Mouse (Mus musculus): ENCODE data around the gene Hint2.

Gene Hint2

GRCm38 (mm10) chr4:43656339-43657109, at the start of gene Hint2:
Gene Hint2, minus strand, starts transcription at chr4:43656466.
- DNase-seq (ENCODE audit: low spot score), result peak; percentile 98

- DNase-seq (ENCODE audit: low spot score), result no peak
Measured at GRCm38 (mm10) chr4:43705991-43706390, 49.7 kb upstream of the Hint2 start.

GRCm38 (mm10) chr4:43703851-43704250, 47.6 kb upstream of the Hint2 start:
- DNase-seq (ENCODE audit: low spot score), result no peak

- no peak for DNase-seq (ENCODE audit: low spot score)
Measured at GRCm38 (mm10) chr4:43703439-43703838, 47.2 kb upstream of the Hint2 start.

- DNase-seq (ENCODE audit: low spot score), result no peak
Measured at GRCm38 (mm10) chr4:43700707-43701106, 44.4 kb upstream of the Hint2 start, which contains the start of gene Olfr70. Gene Olfr70, minus strand, starts transcription at chr4:43700807.

GRCm38 (mm10) chr4:43696561-43696960, 40.3 kb upstream of the Hint2 start:
- no peak for DNase-seq (ENCODE audit: low spot score)

- DNase-seq (ENCODE audit: low spot score), result no peak
Measured at GRCm38 (mm10) chr4:43695249-43695671, 39.0 kb upstream of the Hint2 start.

GRCm38 (mm10) chr4:43694439-43695248, 38.4 kb upstream of the Hint2 start:
- no peak for DNase-seq (ENCODE audit: low spot score)

GRCm38 (mm10) chr4:43693806-43694241, 37.6 kb upstream of the Hint2 start:
- DNase-seq (ENCODE audit: low spot score), result no peak

- DNase-seq (ENCODE audit: low spot score), result no peak
Measured at GRCm38 (mm10) chr4:43691026-43691425, 34.8 kb upstream of the Hint2 start.

- DNase-seq (ENCODE audit: low spot score), result no peak
Measured at GRCm38 (mm10) chr4:43690021-43690420, 33.8 kb upstream of the Hint2 start.

GRCm38 (mm10) chr4:43679416-43680043, 23.3 kb upstream of the Hint2 start:
- no peak for DNase-seq (ENCODE audit: low spot score)

GRCm38 (mm10) chr4:43678541-43678940, 22.3 kb upstream of the Hint2 start:
- DNase-seq (ENCODE audit: low spot score), result no peak

GRCm38 (mm10) chr4:43675608-43676007, 19.3 kb upstream of the Hint2 start:
- no peak for DNase-seq (ENCODE audit: low spot score)

GRCm38 (mm10) chr4:43674974-43675373, 18.7 kb upstream of the Hint2 start:
- no peak for DNase-seq (ENCODE audit: low spot score)

- no peak for DNase-seq (ENCODE audit: low spot score)
Measured at GRCm38 (mm10) chr4:43673703-43674102, 17.4 kb upstream of the Hint2 start.

- DNase-seq (ENCODE audit: low spot score), result peak; percentile 99
Measured at GRCm38 (mm10) chr4:43672070-43672469, 15.8 kb upstream of the Hint2 start.

- DNase-seq (ENCODE audit: low spot score), result no peak
Measured at GRCm38 (mm10) chr4:43669428-43669794, 13.1 kb upstream of the Hint2 start.

- peak; percentile 92 for DNase-seq (ENCODE audit: low spot score)
Measured at GRCm38 (mm10) chr4:43668782-43669427, 12.6 kb upstream of the Hint2 start, which contains the start of the genes Tmem8b and Fam221b. Gene Tmem8b, plus strand, starts transcription at chr4:43668971. Gene Fam221b, minus strand, starts transcription at chr4:43669145.

- peak; percentile 68 for DNase-seq (ENCODE audit: low spot score)
Measured at GRCm38 (mm10) chr4:43666412-43666811, 10.1 kb upstream of the Hint2 start.

- DNase-seq (ENCODE audit: low spot score), result no peak
Measured at GRCm38 (mm10) chr4:43657146-43657545, 880 bp upstream of the Hint2 start.
